Mouse (Mus musculus): ENCODE results near the gene A730071L15Rik. TPM values are rescaled to one million over a fixed set of nuclear protein-coding genes. Genes with fewer than 3 reads are reported as not detected.

Gene A730071L15Rik
- polyA plus RNA-seq, 1 experiment: not detected

DNA sequence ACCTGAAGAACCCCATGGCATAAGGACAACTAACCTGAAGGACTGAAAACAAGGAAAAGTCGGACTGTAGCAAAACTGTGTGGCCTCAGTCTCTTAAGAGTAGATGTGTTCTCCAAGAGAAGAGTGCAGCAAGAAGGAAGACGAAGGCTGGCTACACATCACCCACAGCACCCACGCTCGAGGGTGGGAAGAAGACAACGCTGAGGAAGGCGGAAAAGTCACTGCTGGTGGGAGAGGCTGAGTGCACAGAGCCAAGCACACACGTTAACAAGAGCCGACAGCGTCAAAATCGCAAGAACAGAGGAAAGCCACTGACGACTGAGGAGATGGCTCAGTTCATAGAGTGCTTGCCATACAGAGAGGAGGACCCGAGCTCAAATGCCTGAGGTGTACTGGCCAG lies 36.1 kb upstream of the A730071L15Rik start:
- Histone ChIP-seq H3K4me3 (replicated peaks) (no peak overlapping the region), H3K27me3 (replicated peaks) (no peaks in the 10 kb centered on the region), H3K4me1 (peaks cover 76% of the 10 kb centered on the region), H3K9me3 (no peaks in the 10 kb centered on the region), H3K36me3 (replicated peaks; ENCODE audit: low read length) (peaks cover 19% of the 10 kb centered on the region)
- no peak for TF ChIP-seq FLI1 (IDR thresholded peaks at IDR 0.05; ENCODE audit: low read length)
- no peak for TF ChIP-seq GATA1 (IDR thresholded peaks at IDR 0.05; ENCODE audit: borderline replicate concordance, low read length)

DNA sequence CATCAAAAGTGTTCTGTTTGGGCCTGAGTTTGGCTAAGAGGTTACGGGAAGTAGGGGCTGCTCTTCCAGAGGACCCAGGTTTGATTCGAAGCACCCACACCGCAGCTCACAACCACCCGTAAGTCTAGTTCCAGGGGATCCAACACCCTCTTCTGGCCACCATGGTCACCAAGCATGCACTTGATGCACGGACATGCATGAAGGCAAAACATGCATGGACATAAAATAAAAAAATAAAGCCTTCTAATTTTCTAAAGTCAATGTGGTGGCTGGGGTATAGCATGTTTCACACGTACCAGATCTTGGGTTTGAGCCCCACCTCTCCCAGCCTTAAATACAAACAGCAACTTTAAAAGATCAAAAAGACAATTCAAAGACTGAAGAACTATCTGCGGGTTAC lies 35.0 kb upstream of the A730071L15Rik start:
- no peak overlapping the region for H3K4me3 ChIP-seq (replicated peaks)
- H3K27me3 ChIP-seq (replicated peaks): no peaks in the 10 kb centered on the region
- peaks cover 19% of the 10 kb centered on the region for H3K36me3 ChIP-seq (replicated peaks; ENCODE audit: low read length)
- TF ChIP-seq FLI1 (IDR thresholded peaks at IDR 0.05; ENCODE audit: low read length) (no peak), GATA1 (IDR thresholded peaks at IDR 0.05; ENCODE audit: borderline replicate concordance, low read length) (no peak)
- H3K9me3 ChIP-seq: no peaks in the 10 kb centered on the region
- H3K4me1 ChIP-seq: peaks cover 76% of the 10 kb centered on the region

DNA sequence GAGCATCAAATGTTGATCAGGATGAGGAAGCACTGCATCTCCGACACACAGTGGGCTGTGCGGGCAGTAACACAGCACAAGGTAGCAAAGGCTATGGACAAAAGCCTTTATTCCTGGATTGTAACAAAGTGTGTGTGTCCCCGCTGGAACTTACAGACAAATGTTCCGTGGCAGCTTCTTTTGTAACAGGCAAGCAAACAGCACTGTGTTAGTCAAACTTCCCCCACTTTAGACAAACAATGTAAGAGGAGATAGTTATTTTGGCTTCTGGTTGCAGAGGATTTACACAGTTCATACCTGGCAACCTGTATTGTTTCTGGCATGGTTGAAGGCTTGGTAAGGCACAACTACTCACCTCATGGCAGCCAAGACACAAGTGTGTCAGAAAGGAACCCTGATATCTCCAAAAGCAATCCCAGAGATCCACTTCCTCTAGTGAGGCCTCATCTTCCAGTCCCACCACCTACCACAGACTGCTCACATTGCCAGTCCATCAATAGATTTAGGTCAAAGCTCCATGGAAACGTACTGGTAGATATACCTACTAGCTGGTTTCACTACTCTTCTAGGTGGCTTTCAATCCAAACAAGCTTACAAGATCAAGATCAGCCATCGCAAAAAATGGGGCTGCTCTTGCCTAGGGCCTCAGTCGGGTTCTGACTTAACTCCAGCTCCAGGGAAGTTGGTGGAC lies 34.3 kb upstream of the A730071L15Rik start:
- H3K4me1 ChIP-seq: peaks cover 74% of the 10 kb centered on the region
- no peak overlapping the region for H3K4me3 ChIP-seq (replicated peaks)
- H3K27me3 ChIP-seq (replicated peaks): no peaks in the 10 kb centered on the region
- no peaks in the 10 kb centered on the region for H3K9me3 ChIP-seq
- peaks cover 19% of the 10 kb centered on the region for H3K36me3 ChIP-seq (replicated peaks; ENCODE audit: low read length)
- TF ChIP-seq FLI1 (IDR thresholded peaks at IDR 0.05; ENCODE audit: low read length) (no peak), GATA1 (IDR thresholded peaks at IDR 0.05; ENCODE audit: borderline replicate concordance, low read length) (no peak)

DNA sequence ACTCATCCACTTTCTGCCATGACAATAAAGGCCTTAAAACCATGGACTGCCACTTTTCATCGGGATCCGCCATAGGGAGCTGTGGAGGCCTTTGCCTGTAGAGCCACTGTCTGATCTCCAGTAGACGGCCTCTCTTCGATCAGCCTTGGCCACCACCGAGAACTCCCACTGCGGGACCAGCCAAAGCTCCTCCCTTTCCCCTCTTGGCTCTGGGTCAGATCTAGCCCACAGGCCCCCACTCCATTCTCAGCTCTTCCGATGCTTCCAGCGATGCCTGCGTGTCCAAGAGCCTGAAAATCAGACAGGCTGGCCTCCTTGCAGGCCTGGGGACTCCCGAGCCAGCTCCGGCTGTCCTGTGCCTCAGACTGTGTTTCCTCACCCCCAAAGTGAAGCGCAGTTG lies 33.5 kb upstream of the A730071L15Rik start:
- Histone ChIP-seq H3K4me1 (peaks cover 67% of the 10 kb centered on the region), H3K9me3 (no peaks in the 10 kb centered on the region), H3K4me3 (replicated peaks) (no peak overlapping the region), H3K27me3 (replicated peaks) (no peaks in the 10 kb centered on the region), H3K36me3 (replicated peaks; ENCODE audit: low read length) (peaks cover 19% of the 10 kb centered on the region)
- no peak for TF ChIP-seq FLI1 (IDR thresholded peaks at IDR 0.05; ENCODE audit: low read length)
- no peak for TF ChIP-seq GATA1 (IDR thresholded peaks at IDR 0.05; ENCODE audit: borderline replicate concordance, low read length)

DNA sequence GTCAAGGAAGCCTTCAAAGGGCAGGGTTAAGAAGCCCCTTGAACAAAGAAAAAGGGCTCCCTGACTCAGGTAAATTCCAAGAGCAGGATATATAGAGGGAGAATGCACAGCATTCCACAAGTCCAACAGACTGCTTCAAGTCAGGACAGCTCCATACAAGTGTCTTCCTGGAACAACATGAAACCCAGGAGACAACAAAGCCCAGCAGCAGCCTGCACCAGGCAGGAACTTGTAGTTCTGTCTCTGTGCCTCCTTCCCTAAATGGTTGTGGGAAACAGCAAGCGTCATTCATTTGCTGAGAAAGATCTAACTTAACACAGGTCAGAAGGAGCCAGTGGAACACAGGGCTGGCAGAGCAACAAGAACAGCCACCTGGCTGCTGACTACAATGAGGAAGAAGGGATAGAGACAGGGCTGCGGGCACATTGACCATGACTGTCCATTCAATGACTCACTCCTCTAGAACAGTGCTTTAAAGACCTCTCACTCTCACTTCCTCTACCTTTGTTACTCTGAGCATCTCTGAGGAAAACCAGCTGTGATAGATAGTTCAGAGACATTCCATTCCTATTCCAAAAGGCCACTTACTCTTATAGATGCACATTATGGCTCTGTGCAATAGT lies 30.7 kb upstream of the A730071L15Rik start:
- Histone ChIP-seq H3K36me3 (replicated peaks; ENCODE audit: low read length) (peaks cover 17% of the 10 kb centered on the region), H3K4me3 (replicated peaks) (peak overlapping the region; percentile 46), H3K27me3 (replicated peaks) (no peaks in the 10 kb centered on the region), H3K9me3 (no peaks in the 10 kb centered on the region), H3K4me1 (peaks cover 64% of the 10 kb centered on the region)
- no peak for TF ChIP-seq GATA1 (IDR thresholded peaks at IDR 0.05; ENCODE audit: borderline replicate concordance, low read length)
- TF ChIP-seq FLI1 (IDR thresholded peaks at IDR 0.05; ENCODE audit: low read length): no peak

DNA sequence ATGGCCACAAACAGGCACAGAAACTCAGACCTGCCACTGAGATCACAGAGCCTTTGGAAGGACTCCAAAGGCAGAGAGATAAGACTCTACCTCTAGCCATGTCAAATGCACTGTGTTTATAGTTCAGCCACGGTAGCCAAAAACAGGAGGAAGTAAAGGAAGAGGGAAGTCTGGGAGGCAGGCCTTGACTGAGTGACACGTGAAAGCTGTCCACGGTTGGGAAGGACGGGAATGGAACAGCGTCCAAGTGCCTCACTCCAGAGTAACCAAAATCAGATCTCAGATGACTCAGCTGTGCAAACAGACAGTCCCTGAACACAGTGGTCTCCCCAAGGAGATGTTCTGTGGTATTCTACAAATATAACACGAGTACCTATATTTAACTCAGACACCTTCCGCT lies 25.1 kb upstream of the A730071L15Rik start:
- TF ChIP-seq FLI1 (IDR thresholded peaks at IDR 0.05; ENCODE audit: low read length): no peak
- no peak for TF ChIP-seq GATA1 (IDR thresholded peaks at IDR 0.05; ENCODE audit: borderline replicate concordance, low read length)
- Histone ChIP-seq H3K9me3 (no peaks in the 10 kb centered on the region), H3K4me3 (replicated peaks) (peak overlapping the region; percentile 82), H3K4me1 (peaks cover 65% of the 10 kb centered on the region), H3K36me3 (replicated peaks; ENCODE audit: low read length) (peaks cover 9% of the 10 kb centered on the region), H3K27me3 (replicated peaks) (no peaks in the 10 kb centered on the region)

DNA sequence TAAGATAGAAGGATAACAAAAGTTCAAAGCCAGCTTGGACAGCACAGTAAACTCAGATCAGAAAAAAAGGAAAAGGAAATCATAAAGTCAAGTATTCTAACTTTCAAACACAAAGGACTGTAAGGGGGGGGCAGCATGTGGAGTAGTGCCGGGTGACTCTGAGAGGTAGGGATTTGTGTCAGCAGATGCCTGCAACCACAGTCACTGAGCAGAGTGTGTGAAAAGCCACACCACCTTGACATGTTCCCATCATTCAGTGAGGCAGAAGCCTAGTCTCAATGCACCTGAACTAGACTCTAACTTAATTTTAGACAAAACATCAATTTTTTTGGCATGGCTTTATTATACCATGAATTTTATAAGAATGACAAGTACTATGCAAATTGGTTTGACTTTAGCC lies 24.3 kb upstream of the A730071L15Rik start:
- no peaks in the 10 kb centered on the region for H3K9me3 ChIP-seq

DNA sequence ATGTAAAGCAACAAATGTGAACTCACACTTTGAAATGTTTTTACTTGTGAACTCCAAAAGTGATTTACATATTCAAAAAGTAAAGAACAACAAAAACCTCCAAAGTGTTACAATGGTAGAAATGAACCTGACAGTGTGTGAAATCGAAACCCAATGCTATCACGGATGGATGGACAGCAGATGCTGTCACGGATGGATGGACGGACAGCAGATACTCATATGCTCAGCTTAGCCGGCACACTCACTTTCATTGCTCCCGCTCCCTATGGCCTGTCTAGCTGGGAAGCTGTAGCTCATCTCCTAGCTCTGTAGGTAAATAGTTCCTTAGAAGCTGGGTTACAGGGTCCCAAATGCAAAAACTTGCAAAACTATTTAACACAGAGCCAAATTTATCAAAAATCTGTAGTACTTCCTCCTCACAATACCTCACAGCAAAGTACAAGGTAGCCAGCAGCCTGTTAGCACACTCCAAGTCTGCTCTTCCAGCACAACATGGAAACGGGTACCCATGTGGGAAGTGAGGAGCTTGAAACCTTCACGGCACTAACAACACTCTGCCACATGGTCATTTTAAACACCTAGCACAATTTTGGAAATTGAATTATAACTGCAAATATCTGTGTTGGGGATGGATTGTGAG lies 21.9 kb upstream of the A730071L15Rik start:
- Histone ChIP-seq H3K9me3 (no peaks in the 10 kb centered on the region), H3K4me1 (peaks cover 88% of the 10 kb centered on the region), H3K4me3 (replicated peaks) (peak overlapping the region; percentile 89), H3K36me3 (replicated peaks; ENCODE audit: low read length) (peaks cover 15% of the 10 kb centered on the region), H3K27me3 (replicated peaks) (no peaks in the 10 kb centered on the region)
- no peak for TF ChIP-seq FLI1 (IDR thresholded peaks at IDR 0.05; ENCODE audit: low read length)
- no peak for TF ChIP-seq GATA1 (IDR thresholded peaks at IDR 0.05; ENCODE audit: borderline replicate concordance, low read length)

More for the DNA sequence above, 24.3 kb upstream of the A730071L15Rik start:
- peaks cover 66% of the 10 kb centered on the region for H3K4me1 ChIP-seq
- TF ChIP-seq GATA1 (IDR thresholded peaks at IDR 0.05; ENCODE audit: borderline replicate concordance, low read length) (no peak), FLI1 (IDR thresholded peaks at IDR 0.05; ENCODE audit: low read length) (no peak)
- H3K4me3 ChIP-seq (replicated peaks): peak overlapping the region; percentile 12
- H3K36me3 ChIP-seq (replicated peaks; ENCODE audit: low read length): peaks cover 9% of the 10 kb centered on the region
- H3K27me3 ChIP-seq (replicated peaks): no peaks in the 10 kb centered on the region

DNA sequence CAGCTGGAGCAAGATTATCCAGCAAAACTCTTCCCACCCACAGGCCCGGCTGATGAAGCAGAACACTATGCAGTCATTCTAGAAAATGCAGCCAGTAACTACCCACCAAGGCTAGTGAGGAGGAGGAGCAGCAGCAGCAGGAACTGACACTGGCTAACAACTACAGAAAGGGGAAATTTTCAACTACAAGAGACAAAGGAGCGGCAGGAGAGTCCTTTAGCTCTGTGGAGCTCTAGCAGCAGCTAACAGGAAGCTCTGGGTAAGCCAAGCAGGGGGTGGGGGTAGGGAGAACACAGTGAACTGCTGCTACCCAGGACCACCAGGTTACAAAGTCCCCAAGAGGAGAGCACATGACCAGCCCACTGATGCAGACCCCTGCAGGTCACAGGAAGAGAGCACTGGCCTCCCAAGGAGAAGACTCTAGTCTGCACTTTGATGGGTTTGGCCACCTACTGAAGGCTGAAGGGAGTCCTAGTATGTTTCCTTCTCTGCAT lies 21.1 kb upstream of the A730071L15Rik start:
- no peaks in the 10 kb centered on the region for H3K9me3 ChIP-seq
- peak overlapping the region; percentile 89 for H3K4me3 ChIP-seq (replicated peaks)
- H3K4me1 ChIP-seq: peaks cover 91% of the 10 kb centered on the region
- H3K27me3 ChIP-seq (replicated peaks): no peaks in the 10 kb centered on the region
- peaks cover 10% of the 10 kb centered on the region for H3K36me3 ChIP-seq (replicated peaks; ENCODE audit: low read length)
- TF ChIP-seq FLI1 (IDR thresholded peaks at IDR 0.05; ENCODE audit: low read length): no peak

DNA sequence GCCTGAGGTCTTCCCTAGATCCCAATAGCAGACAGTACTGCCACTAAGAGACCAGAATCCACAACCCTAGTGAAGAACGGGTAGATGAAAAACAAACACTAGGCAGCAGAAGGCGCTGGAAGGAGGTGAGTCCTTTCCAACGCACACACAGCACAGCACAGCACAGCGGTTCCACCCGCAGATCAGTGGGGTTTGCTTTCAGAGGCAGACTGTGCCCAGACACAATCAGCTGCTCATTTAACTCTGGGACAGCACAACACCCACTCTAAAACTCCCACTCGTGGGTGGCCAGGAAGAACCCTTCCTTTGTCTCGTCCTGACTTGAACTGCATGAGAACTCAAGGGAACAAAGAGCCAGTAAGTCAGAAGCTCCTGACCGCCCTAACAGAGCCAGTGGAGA lies 20.6 kb upstream of the A730071L15Rik start:
- H3K36me3 ChIP-seq (replicated peaks; ENCODE audit: low read length): peaks cover 7% of the 10 kb centered on the region
- H3K4me1 ChIP-seq: peaks cover 91% of the 10 kb centered on the region
- no peaks in the 10 kb centered on the region for H3K27me3 ChIP-seq (replicated peaks)
- H3K9me3 ChIP-seq: no peaks in the 10 kb centered on the region
- H3K4me3 ChIP-seq (replicated peaks): peak overlapping the region; percentile 89
- TF ChIP-seq GATA1 (IDR thresholded peaks at IDR 0.05; ENCODE audit: borderline replicate concordance, low read length): no peak
- TF ChIP-seq FLI1 (IDR thresholded peaks at IDR 0.05; ENCODE audit: low read length): no peak
